Mouse (Mus musculus): ENCODE measurements around the gene Pip4k2b.

Gene Pip4k2b

GRCm38 (mm10) chr11:97666794-97667193, 77.7 kb downstream of the Pip4k2b start:
- no peak for DNase-seq (ENCODE audit: low spot score)

GRCm38 (mm10) chr11:97666221-97666620, 78.3 kb downstream of the Pip4k2b start:
- no peak for DNase-seq (ENCODE audit: low spot score)

DNA sequence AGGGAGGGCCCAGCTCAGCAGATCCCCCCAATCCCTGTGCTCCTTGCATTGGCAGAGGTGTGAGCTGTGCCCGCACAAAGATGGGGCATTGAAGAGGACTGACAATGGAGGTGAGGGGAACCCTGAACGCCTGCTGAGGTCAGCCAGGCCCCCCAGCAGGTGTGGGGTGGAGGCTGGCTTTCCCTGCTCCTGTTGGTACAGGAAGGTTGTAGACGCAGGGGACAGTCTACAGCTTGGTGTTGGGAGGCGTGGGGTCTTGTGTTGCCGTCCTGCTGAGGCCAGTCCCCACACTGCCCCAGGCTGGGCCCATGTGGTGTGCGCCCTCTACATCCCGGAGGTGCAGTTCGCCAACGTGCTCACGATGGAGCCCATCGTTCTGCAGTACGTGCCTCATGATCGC, 79.1 kb downstream of the Pip4k2b start:
- DNase-seq (ENCODE audit: low spot score): no peak

Measured in spleen, adult 12 weeks (tissue).